Mouse (Mus musculus): ENCODE results near the gene Vldlr. TPM values are rescaled to one million over a fixed set of nuclear protein-coding genes. Genes with fewer than 3 reads are reported as not detected.

Vldlr gene
- polyA plus RNA-seq, 1 experiment from 2014 or later, result 13.2 TPM

- peaks cover 3% of the 10 kb centered on the region; the same call in 1 of the 2 replicates for H3K4me1 ChIP-seq
- no peak for ATAC-seq (ENCODE audit: low FRiP score)
Measured at GRCm38 (mm10) chr19:27254756-27255155, 38.5 kb downstream of the Vldlr start.

GRCm38 (mm10) chr19:27255678-27256077 lies 39.4 kb downstream of the Vldlr start:
- H3K4me1 ChIP-seq, result peaks cover 3% of the 10 kb centered on the region; the same call in 1 of the 2 replicates
- H3K36me3 ChIP-seq (replicated peaks), result no peaks in the 10 kb centered on the region; the same call in 1 of the 2 replicates
- ATAC-seq (ENCODE audit: low FRiP score), result no peak
- no peak overlapping the region for H3K4me3 ChIP-seq (replicated peaks)
- 90% methylated on average over 3 of the region's 3 CpGs for WGBS
- H3K9me3 ChIP-seq, result no peaks in the 10 kb centered on the region
- H3K27ac ChIP-seq, result no peak overlapping the region
- H3K4me2 ChIP-seq, result no peak overlapping the region
- no peaks in the 10 kb centered on the region for H3K27me3 ChIP-seq
- no peak overlapping the region for H3K9ac ChIP-seq

More at GRCm38 (mm10) chr19:27254756-27255155, 38.5 kb downstream of the Vldlr start:
- Histone ChIP-seq H3K9me3 (no peaks in the 10 kb centered on the region), H3K36me3 (replicated peaks) (peaks cover 4% of the 10 kb centered on the region; the same call in 1 of the 2 replicates), H3K4me3 (replicated peaks) (no peak overlapping the region), H3K9ac (no peak overlapping the region), H3K4me2 (no peak overlapping the region), H3K27ac (no peak overlapping the region), H3K27me3 (no peaks in the 10 kb centered on the region)
- WGBS, result 94% methylated on average over 5 of the region's 5 CpGs

DNA sequence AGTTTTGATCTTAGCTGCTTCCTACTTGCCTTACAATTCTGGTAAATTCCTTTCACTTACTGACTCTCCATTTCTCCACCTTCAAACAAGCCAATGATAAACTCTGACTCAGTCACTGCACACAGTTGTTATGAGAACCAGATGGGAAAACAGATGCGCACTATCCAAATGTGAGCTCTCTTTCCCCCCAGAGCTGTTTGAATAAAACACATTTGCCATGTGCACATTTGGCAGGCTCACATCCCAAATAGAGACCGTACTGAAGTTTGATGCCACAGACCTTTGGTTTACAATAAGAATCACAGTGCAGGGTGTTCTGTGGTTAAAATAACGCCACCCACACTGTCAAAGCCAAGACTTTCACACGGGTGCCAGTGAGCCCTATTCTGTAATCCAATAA lies 43.8 kb downstream of the Vldlr start:
- ATAC-seq (ENCODE audit: low FRiP score), result no peak
- Histone ChIP-seq H3K4me1 (peaks cover 3% of the 10 kb centered on the region; the same call in 1 of the 2 replicates), H3K27me3 (no peaks in the 10 kb centered on the region), H3K27ac (no peak overlapping the region), H3K4me3 (replicated peaks) (no peak overlapping the region), H3K9me3 (no peaks in the 10 kb centered on the region), H3K4me2 (no peak overlapping the region), H3K9ac (no peak overlapping the region), H3K36me3 (replicated peaks) (no peaks in the 10 kb centered on the region)
- WGBS, result 80% methylated on average over 4 of the region's 4 CpGs

GRCm38 (mm10) chr19:27260621-27261278 lies 44.5 kb downstream of the Vldlr start:
- H3K4me1 ChIP-seq, result peaks cover 3% of the 10 kb centered on the region; the same call in 1 of the 2 replicates
- no peaks in the 10 kb centered on the region for H3K9me3 ChIP-seq
- H3K27me3 ChIP-seq, result no peaks in the 10 kb centered on the region
- no peaks in the 10 kb centered on the region for H3K36me3 ChIP-seq (replicated peaks)
- H3K9ac ChIP-seq, result no peak overlapping the region
- H3K4me2 ChIP-seq, result no peak overlapping the region
- ATAC-seq (ENCODE audit: low FRiP score), result no peak
- no peak overlapping the region for H3K27ac ChIP-seq
- 87% methylated on average over 8 of the region's 8 CpGs for WGBS
- H3K4me3 ChIP-seq (replicated peaks), result no peak overlapping the region

GRCm38 (mm10) chr19:27262141-27262540 lies 45.9 kb downstream of the Vldlr start:
- Histone ChIP-seq H3K4me2 (no peak overlapping the region), H3K36me3 (replicated peaks) (no peaks in the 10 kb centered on the region), H3K4me3 (replicated peaks) (no peak overlapping the region), H3K27ac (no peak overlapping the region), H3K27me3 (no peaks in the 10 kb centered on the region), H3K9me3 (no peaks in the 10 kb centered on the region), H3K9ac (no peak overlapping the region), H3K4me1 (no peaks in the 10 kb centered on the region)
- no peak for ATAC-seq (ENCODE audit: low FRiP score)
- WGBS, result 80% methylated on average over 3 of the region's 3 CpGs

- H3K9me3 ChIP-seq, result no peaks in the 10 kb centered on the region
- H3K36me3 ChIP-seq (replicated peaks), result no peaks in the 10 kb centered on the region
- WGBS, result 74% methylated on average over 2 of the region's 2 CpGs
- no peak for ATAC-seq (ENCODE audit: low FRiP score)
- no peak overlapping the region for H3K4me2 ChIP-seq
- no peaks in the 10 kb centered on the region for H3K4me1 ChIP-seq
- no peak overlapping the region for H3K4me3 ChIP-seq (replicated peaks)
- H3K9ac ChIP-seq, result no peak overlapping the region
- no peaks in the 10 kb centered on the region for H3K27me3 ChIP-seq
- H3K27ac ChIP-seq, result no peak overlapping the region
Measured at GRCm38 (mm10) chr19:27273385-27273784, 57.1 kb downstream of the Vldlr start.

GRCm38 (mm10) chr19:27274382-27274781 lies 58.1 kb downstream of the Vldlr start:
- WGBS, result 89% methylated on average over 1 of the region's 1 CpGs
- H3K4me3 ChIP-seq (replicated peaks), result no peak overlapping the region
- ATAC-seq (ENCODE audit: low FRiP score), result no peak

GRCm38 (mm10) chr19:27279174-27279573 lies 62.9 kb downstream of the Vldlr start:
- Histone ChIP-seq H3K4me2 (no peak overlapping the region), H3K9me3 (no peaks in the 10 kb centered on the region), H3K27ac (no peak overlapping the region), H3K27me3 (no peaks in the 10 kb centered on the region), H3K4me3 (replicated peaks) (no peak overlapping the region), H3K9ac (no peak overlapping the region), H3K36me3 (replicated peaks) (no peaks in the 10 kb centered on the region), H3K4me1 (no peaks in the 10 kb centered on the region)
- WGBS, result 89% methylated on average over 2 of the region's 2 CpGs
- ATAC-seq (ENCODE audit: low FRiP score), result no peak

More at GRCm38 (mm10) chr19:27274382-27274781, 58.1 kb downstream of the Vldlr start:
- Histone ChIP-seq H3K36me3 (replicated peaks) (no peaks in the 10 kb centered on the region), H3K27me3 (no peaks in the 10 kb centered on the region), H3K9me3 (no peaks in the 10 kb centered on the region), H3K27ac (no peak overlapping the region), H3K4me2 (no peak overlapping the region), H3K4me1 (no peaks in the 10 kb centered on the region), H3K9ac (no peak overlapping the region)

Other genes starting within 250 kb of the Vldlr start
- 0.08 TPM in 1 of 2 replicates, not detected in the other for gene Kcnv2, start 106.1 kb downstream of the Vldlr start, polyA plus RNA-seq (2016; fragmentation: Nextera tagmentation; extraction: Ambion mirVana)
- 85.7 and 92.1 TPM in 2 replicates for gene Pum3, start 213.3 kb downstream of the Vldlr start, polyA plus RNA-seq (2016; fragmentation: Nextera tagmentation; extraction: Ambion mirVana)